Mouse (Mus musculus): Measurements from ENCODE around the gene Rab10. TPM values are rescaled to one million over a fixed set of nuclear protein-coding genes. Genes with fewer than 3 reads are reported as not detected.

Rab10 gene
- polyA plus RNA-seq (2014; fragmentation: Nextera tagmentation; extraction: Ambion mirVana) = 68.9 and 70.6 TPM in 2 replicates

DNA sequence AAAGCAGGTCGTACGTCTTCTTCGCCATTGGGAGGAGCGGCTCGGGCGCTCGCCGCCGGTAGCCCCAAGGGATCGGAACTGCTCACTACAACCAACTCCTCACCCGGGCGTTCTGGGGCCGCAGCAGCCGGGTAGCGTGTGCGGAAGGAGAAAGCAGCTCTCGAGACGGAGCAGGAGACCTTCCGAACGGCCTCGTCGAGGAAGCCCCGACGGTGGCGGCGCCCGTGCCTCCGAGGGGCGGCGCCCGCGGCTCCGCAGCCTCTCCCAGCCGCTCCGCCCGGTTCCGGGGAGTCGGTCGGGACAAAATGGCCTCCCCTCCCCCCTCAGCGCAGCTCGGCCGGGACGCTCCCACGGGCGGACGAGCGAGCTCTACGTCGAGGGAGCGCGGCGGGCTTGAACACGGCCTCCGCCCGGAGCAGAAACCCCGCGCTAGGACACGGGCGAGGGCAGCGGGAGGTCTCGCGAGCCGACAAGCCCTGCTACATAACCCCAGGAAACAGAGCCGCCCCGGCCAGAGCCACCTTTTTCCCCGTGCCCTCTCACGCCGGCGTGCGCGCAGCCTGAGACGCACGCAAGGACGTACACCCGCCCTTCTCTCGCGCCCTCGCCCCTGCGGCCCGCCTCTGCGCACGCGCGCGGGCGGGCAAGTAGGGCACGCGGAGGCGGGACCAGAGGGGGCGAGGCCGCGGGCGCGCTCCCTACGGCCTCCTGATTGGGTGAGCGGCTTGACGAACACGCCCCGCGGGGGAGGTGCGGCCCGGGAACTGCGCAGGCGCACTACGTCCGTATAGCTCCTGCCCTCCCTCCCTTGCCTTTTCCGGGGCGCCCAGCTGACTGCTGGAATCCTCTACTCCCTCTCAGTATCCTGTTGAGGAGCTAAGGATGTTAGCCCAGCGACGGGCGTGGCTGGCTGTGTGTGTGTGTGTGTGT lies at the start of gene Rab10:
Gene Rab10, minus strand, starts transcription at position 579 of the 930 bp plus-strand sequence.
- no peaks in the 10 kb centered on the region for H3K27me3 ChIP-seq (ENCODE audit: control insufficient read depth, insufficient read depth, low read length)
- H3K27ac ChIP-seq (ENCODE audit: low read depth, low read length) = peak within 1 kb of the TSS; percentile 98
- peak within 1 kb of the TSS; percentile 86 for H3K4me2 ChIP-seq
- no peaks in the 10 kb centered on the region for H3K9me3 ChIP-seq (replicated peaks; ENCODE audit: control insufficient read depth, low read length)
- H3K4me1 ChIP-seq (ENCODE audit: control insufficient read depth, insufficient read depth, low read length) = peaks cover 11% of the 10 kb centered on the region
- under 1% methylated on average over 87 of the region's 111 CpGs for WGBS (ENCODE audit: insufficient replicate concordance)
- peak within 1 kb of the TSS; percentile 82 for H3K4me3 ChIP-seq (ENCODE audit: low read depth, low read length)
- no peaks in the 10 kb centered on the region for H3K36me3 ChIP-seq (ENCODE audit: control insufficient read depth, insufficient read depth, low read length)
- ATAC-seq (replicated peaks; ENCODE audit: insufficient number of reproducible peaks, low FRiP score, low TSS enrichment) = peak; percentile 99
- peak within 1 kb of the TSS; percentile 89 for H3K9ac ChIP-seq (ENCODE audit: low read depth, low read length)

DNA sequence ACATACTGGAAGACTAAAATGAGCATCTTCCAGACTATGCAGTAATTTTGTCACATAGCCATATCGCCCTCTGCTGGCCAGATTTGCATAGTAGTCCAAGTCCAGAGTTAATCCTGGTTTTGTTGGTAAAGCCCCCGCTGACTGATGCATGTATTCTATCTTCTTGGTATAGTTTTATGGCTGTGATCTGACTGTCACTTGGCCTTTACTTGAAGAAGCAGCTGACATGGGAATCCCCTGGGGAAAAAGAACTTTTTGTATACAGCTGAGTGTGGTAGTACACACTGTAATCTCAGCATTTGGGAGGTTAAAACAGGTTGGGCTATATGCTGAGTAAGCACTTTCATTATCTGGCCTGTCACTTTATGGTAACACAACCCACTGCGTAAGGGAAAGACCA lies 49.5 kb upstream of the Rab10 start:
- Histone ChIP-seq H3K9ac (ENCODE audit: low read depth, low read length) (no peak overlapping the region), H3K9me3 (replicated peaks; ENCODE audit: control insufficient read depth, low read length) (no peaks in the 10 kb centered on the region), H3K4me2 (no peak overlapping the region), H3K4me3 (ENCODE audit: low read depth, low read length) (no peak overlapping the region), H3K4me1 (ENCODE audit: control insufficient read depth, insufficient read depth, low read length) (no peaks in the 10 kb centered on the region), H3K27ac (ENCODE audit: low read depth, low read length) (no peak overlapping the region), H3K36me3 (ENCODE audit: control insufficient read depth, insufficient read depth, low read length) (no peaks in the 10 kb centered on the region), H3K27me3 (ENCODE audit: control insufficient read depth, insufficient read depth, low read length) (no peaks in the 10 kb centered on the region)
- 27% methylated on average over 3 of the region's 3 CpGs for WGBS (ENCODE audit: insufficient replicate concordance)
- no peak for ATAC-seq (replicated peaks; ENCODE audit: insufficient number of reproducible peaks, low FRiP score, low TSS enrichment)

DNA sequence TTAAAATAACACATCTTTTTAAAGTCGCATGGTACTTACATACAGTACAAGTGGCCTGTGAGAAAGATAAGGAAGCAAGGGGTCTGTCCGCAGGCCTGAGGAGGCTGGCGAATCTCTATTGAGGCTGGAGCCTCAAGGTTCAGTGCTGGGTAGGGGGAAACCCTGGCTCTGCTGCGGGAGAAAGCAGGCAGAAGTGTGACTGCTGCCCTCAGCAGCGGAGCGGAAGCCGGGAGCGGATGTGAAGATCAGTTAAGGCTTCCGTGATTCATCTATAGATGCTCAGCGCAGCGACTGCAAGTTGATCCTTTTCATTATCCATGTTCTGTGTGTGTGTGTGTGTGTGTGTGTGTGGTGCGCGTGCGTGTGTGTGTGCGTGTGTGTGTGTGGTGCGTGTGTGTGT lies 47.1 kb upstream of the Rab10 start:
- ATAC-seq (replicated peaks; ENCODE audit: insufficient number of reproducible peaks, low FRiP score, low TSS enrichment) = 0 out of 2 replicates have a peak, but pooled peaks have one; percentile 26
- H3K27ac ChIP-seq (ENCODE audit: low read depth, low read length) = no peak overlapping the region
- H3K36me3 ChIP-seq (ENCODE audit: control insufficient read depth, insufficient read depth, low read length) = no peaks in the 10 kb centered on the region
- no peaks in the 10 kb centered on the region for H3K27me3 ChIP-seq (ENCODE audit: control insufficient read depth, insufficient read depth, low read length)
- peak overlapping the region; percentile 23 for H3K4me3 ChIP-seq (ENCODE audit: low read depth, low read length)
- H3K4me2 ChIP-seq = peak overlapping the region; percentile 43
- 54% methylated on average over 16 of the region's 16 CpGs for WGBS (ENCODE audit: insufficient replicate concordance)
- H3K9ac ChIP-seq (ENCODE audit: low read depth, low read length) = peak overlapping the region; percentile 3; the same call in 1 of the 2 replicates
- no peaks in the 10 kb centered on the region for H3K4me1 ChIP-seq (ENCODE audit: control insufficient read depth, insufficient read depth, low read length)
- no peaks in the 10 kb centered on the region for H3K9me3 ChIP-seq (replicated peaks; ENCODE audit: control insufficient read depth, low read length)

DNA sequence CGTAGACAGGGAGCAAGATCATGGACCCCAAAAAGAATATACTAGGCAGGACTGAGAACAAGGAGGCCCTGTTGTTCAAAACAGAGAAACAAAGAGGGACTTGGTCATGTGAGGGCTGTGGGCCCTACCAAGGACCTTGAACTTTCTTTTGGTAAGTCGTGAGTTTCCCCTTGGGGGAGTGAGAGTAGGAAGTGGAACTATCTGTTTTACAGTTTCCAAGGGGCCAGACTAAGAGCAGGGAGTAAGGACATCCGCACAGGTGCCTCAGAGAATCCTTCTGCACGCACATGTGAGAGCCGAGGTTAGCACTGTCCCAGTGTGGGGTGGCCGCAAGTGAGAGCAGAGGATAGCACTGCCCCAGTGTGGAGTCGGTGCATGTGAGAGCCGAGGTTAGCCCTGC lies 45.3 kb upstream of the Rab10 start:
- ATAC-seq (replicated peaks; ENCODE audit: insufficient number of reproducible peaks, low FRiP score, low TSS enrichment) = no peak
- Histone ChIP-seq H3K4me3 (ENCODE audit: low read depth, low read length) (no peak overlapping the region), H3K36me3 (ENCODE audit: control insufficient read depth, insufficient read depth, low read length) (no peaks in the 10 kb centered on the region), H3K4me2 (no peak overlapping the region), H3K27me3 (ENCODE audit: control insufficient read depth, insufficient read depth, low read length) (no peaks in the 10 kb centered on the region), H3K4me1 (ENCODE audit: control insufficient read depth, insufficient read depth, low read length) (no peaks in the 10 kb centered on the region), H3K27ac (ENCODE audit: low read depth, low read length) (no peak overlapping the region), H3K9ac (ENCODE audit: low read depth, low read length) (no peak overlapping the region), H3K9me3 (replicated peaks; ENCODE audit: control insufficient read depth, low read length) (no peaks in the 10 kb centered on the region)
- 80% methylated on average over 8 of the region's 8 CpGs for WGBS (ENCODE audit: insufficient replicate concordance)

DNA sequence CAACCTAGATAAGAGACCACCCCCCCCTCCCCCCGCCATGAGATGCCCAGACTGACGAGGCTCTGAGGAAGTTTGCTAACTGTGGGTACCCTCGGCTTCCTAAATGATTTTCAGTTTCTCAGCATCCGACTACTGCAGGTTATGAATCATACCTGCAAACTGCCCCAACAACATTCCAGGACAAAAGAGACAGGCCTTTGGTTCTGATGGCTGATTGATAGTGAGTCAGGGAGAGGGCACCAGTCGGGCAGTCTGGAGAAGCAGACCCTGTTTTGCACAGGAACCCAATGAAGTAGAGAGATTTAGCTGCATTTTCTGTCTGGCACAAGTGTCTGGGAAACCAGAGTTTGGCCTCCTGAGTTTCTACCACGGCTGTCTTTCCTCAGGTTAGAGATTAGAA lies 42.4 kb upstream of the Rab10 start:
- no peaks in the 10 kb centered on the region for H3K4me1 ChIP-seq (ENCODE audit: control insufficient read depth, insufficient read depth, low read length)
- 79% methylated on average over 6 of the region's 6 CpGs for WGBS (ENCODE audit: insufficient replicate concordance)
- H3K4me2 ChIP-seq = no peak overlapping the region
- H3K36me3 ChIP-seq (ENCODE audit: control insufficient read depth, insufficient read depth, low read length) = no peaks in the 10 kb centered on the region
- no peaks in the 10 kb centered on the region for H3K27me3 ChIP-seq (ENCODE audit: control insufficient read depth, insufficient read depth, low read length)
- no peak overlapping the region for H3K4me3 ChIP-seq (ENCODE audit: low read depth, low read length)
- ATAC-seq (replicated peaks; ENCODE audit: insufficient number of reproducible peaks, low FRiP score, low TSS enrichment) = no peak
- no peak overlapping the region for H3K9ac ChIP-seq (ENCODE audit: low read depth, low read length)
- H3K9me3 ChIP-seq (replicated peaks; ENCODE audit: control insufficient read depth, low read length) = no peaks in the 10 kb centered on the region
- no peak overlapping the region for H3K27ac ChIP-seq (ENCODE audit: low read depth, low read length)

DNA sequence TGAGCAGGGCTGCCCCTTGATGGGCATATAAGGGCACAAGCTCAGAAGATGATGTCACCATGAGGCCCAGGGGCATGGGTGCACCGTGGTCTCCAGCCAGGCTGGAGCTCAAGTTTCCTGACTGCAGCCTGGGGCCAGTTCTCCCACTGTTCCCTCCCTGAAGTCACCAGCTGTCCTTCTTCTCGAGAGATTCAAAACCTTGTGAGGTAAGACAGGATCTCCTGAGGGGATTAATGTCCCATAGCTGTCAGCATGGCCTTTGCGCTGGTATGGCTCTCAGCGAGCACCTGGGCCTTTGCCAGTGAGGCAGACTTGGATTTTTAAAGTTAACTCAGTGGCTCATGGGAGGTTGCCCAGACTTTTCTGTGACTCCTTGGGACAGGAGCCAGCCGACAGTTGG lies 40.4 kb upstream of the Rab10 start:
- H3K9me3 ChIP-seq (replicated peaks; ENCODE audit: control insufficient read depth, low read length) = no peaks in the 10 kb centered on the region
- WGBS (ENCODE audit: insufficient replicate concordance) = 71% methylated on average over 5 of the region's 5 CpGs

DNA sequence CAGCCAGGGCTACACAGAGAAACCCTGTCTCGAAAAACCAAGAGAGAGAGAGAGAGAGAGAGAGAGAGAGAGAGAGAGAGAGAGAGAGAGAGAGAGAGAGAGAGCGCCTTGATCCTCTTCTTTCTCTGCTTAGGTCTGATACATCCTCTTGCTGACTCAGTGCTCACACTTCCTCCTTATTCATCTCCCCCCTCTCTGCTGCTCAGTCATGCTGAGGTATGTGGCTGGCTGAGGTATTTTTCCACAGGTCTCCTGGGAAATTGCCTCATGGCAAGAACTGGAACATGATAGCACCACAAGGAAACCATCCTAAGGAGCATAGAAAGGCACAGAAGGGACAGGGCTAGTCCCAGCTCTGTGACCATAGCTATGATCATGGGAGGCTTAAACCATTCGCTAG lies 39.6 kb upstream of the Rab10 start:
- ATAC-seq (replicated peaks; ENCODE audit: insufficient number of reproducible peaks, low FRiP score, low TSS enrichment) = no peak
- no peaks in the 10 kb centered on the region for H3K27me3 ChIP-seq (ENCODE audit: control insufficient read depth, insufficient read depth, low read length)
- no peak overlapping the region for H3K27ac ChIP-seq (ENCODE audit: low read depth, low read length)
- no peaks in the 10 kb centered on the region for H3K9me3 ChIP-seq (replicated peaks; ENCODE audit: control insufficient read depth, low read length)
- WGBS (ENCODE audit: insufficient replicate concordance) = 78% methylated on average over 3 of the region's 3 CpGs
- no peaks in the 10 kb centered on the region for H3K36me3 ChIP-seq (ENCODE audit: control insufficient read depth, insufficient read depth, low read length)
- no peak overlapping the region for H3K9ac ChIP-seq (ENCODE audit: low read depth, low read length)
- H3K4me2 ChIP-seq = no peak overlapping the region
- no peaks in the 10 kb centered on the region for H3K4me1 ChIP-seq (ENCODE audit: control insufficient read depth, insufficient read depth, low read length)
- H3K4me3 ChIP-seq (ENCODE audit: low read depth, low read length) = no peak overlapping the region

More for the DNA sequence above, 40.4 kb upstream of the Rab10 start:
- Histone ChIP-seq H3K9ac (ENCODE audit: low read depth, low read length) (no peak overlapping the region), H3K4me2 (no peak overlapping the region), H3K4me3 (ENCODE audit: low read depth, low read length) (no peak overlapping the region), H3K4me1 (ENCODE audit: control insufficient read depth, insufficient read depth, low read length) (no peaks in the 10 kb centered on the region), H3K36me3 (ENCODE audit: control insufficient read depth, insufficient read depth, low read length) (no peaks in the 10 kb centered on the region), H3K27ac (ENCODE audit: low read depth, low read length) (no peak overlapping the region), H3K27me3 (ENCODE audit: control insufficient read depth, insufficient read depth, low read length) (no peaks in the 10 kb centered on the region)
- ATAC-seq (replicated peaks; ENCODE audit: insufficient number of reproducible peaks, low FRiP score, low TSS enrichment) = no peak

DNA sequence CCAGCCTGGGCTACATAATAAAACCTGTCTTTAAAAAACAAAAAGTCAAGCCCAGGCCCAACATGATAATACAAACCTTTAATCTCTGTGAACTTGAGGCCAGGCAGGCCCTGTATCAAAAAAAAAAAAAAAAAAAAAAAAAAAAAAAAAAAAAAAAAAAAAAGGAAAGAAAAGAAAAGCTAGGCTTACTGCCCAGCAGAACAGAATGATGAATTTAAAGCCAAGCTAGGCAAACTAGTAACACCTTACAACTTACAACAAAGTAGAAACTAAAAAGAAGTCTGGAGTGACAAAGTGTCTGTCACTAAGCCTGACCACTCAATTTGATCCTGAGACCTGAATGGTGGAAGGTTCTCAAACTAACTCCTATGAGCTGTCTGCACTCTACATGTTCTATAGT lies 37.9 kb upstream of the Rab10 start:
- H3K9ac ChIP-seq (ENCODE audit: low read depth, low read length) = no peak overlapping the region
- no peak for ATAC-seq (replicated peaks; ENCODE audit: insufficient number of reproducible peaks, low FRiP score, low TSS enrichment)
- H3K27me3 ChIP-seq (ENCODE audit: control insufficient read depth, insufficient read depth, low read length) = no peaks in the 10 kb centered on the region
- no peak overlapping the region for H3K4me3 ChIP-seq (ENCODE audit: low read depth, low read length)
- no peak overlapping the region for H3K4me2 ChIP-seq
- H3K36me3 ChIP-seq (ENCODE audit: control insufficient read depth, insufficient read depth, low read length) = no peaks in the 10 kb centered on the region
- H3K27ac ChIP-seq (ENCODE audit: low read depth, low read length) = no peak overlapping the region
- H3K9me3 ChIP-seq (replicated peaks; ENCODE audit: control insufficient read depth, low read length) = no peaks in the 10 kb centered on the region
- no peaks in the 10 kb centered on the region for H3K4me1 ChIP-seq (ENCODE audit: control insufficient read depth, insufficient read depth, low read length)

DNA sequence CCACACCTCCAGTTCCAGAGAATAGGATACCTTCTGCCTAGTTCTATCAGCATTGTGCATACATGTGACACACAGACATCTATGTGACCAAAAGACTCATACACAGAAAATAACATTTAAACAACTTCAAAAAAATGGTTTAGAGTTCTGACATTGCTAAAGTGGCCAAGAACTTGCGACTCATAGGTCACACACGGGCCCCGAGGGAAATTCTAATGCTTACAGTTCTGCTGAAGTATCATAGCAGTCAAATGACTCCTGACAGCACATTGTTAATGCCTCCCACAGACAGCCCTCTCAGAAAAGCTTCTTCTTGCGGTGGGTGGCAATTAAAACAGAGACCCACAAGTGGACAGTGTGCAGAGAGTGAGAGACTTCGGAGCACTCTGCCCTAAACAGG lies 35.3 kb upstream of the Rab10 start:
- Histone ChIP-seq H3K9me3 (replicated peaks; ENCODE audit: control insufficient read depth, low read length) (no peaks in the 10 kb centered on the region), H3K27me3 (ENCODE audit: control insufficient read depth, insufficient read depth, low read length) (no peaks in the 10 kb centered on the region), H3K4me3 (ENCODE audit: low read depth, low read length) (no peak overlapping the region), H3K4me1 (ENCODE audit: control insufficient read depth, insufficient read depth, low read length) (no peaks in the 10 kb centered on the region), H3K4me2 (no peak overlapping the region), H3K27ac (ENCODE audit: low read depth, low read length) (no peak overlapping the region), H3K36me3 (ENCODE audit: control insufficient read depth, insufficient read depth, low read length) (no peaks in the 10 kb centered on the region), H3K9ac (ENCODE audit: low read depth, low read length) (no peak overlapping the region)
- WGBS (ENCODE audit: insufficient replicate concordance) = 78% methylated on average over 5 of the region's 5 CpGs
- ATAC-seq (replicated peaks; ENCODE audit: insufficient number of reproducible peaks, low FRiP score, low TSS enrichment) = no peak
